Mouse (Mus musculus): ENCODE measurements around the gene Prss2. TPM values are rescaled to one million over a fixed set of nuclear protein-coding genes. Genes with fewer than 3 reads are reported as not detected.
"Not testable (repeated sequence)": the region's sequence is repeated elsewhere in the genome, so short reads cannot be mapped to it uniquely, and the experiment has no call there.

Gene Prss2
- polyA plus RNA-seq, 1 experiment from 2014 or later = not detected

- no peak overlapping the region for H3K4me2 ChIP-seq
- H3K4me1 ChIP-seq = no peaks in the 10 kb centered on the region
- H3K4me3 ChIP-seq = no peak overlapping the region
- WGBS = 60% methylated on average over 5 of the region's 5 CpGs
- H3K9ac ChIP-seq = no peak overlapping the region
- H3K27ac ChIP-seq (replicated peaks) = no peak overlapping the region
- ATAC-seq (ENCODE audit: extremely low read depth, insufficient number of reproducible peaks, low FRiP score, low TSS enrichment) = no peak
- no peaks in the 10 kb centered on the region for H3K9me3 ChIP-seq
- no peaks in the 10 kb centered on the region; the same call in 1 of the 2 replicates for H3K27me3 ChIP-seq (replicated peaks)
- no peaks in the 10 kb centered on the region for H3K36me3 ChIP-seq
Observed at GRCm38 (mm10) chr6:41557468-41557867, 35.9 kb downstream of the Prss2 start.

- H3K27ac ChIP-seq (replicated peaks) = no peak overlapping the region
- 56% methylated on average over 2 of the region's 2 CpGs for WGBS
- H3K4me2 ChIP-seq = no peak overlapping the region
- H3K4me1 ChIP-seq = no peaks in the 10 kb centered on the region
- ATAC-seq (ENCODE audit: extremely low read depth, insufficient number of reproducible peaks, low FRiP score, low TSS enrichment) = no peak
- H3K9ac ChIP-seq = no peak overlapping the region
- no peaks in the 10 kb centered on the region for H3K9me3 ChIP-seq
- H3K36me3 ChIP-seq = no peaks in the 10 kb centered on the region
- H3K4me3 ChIP-seq = no peak overlapping the region
- H3K27me3 ChIP-seq (replicated peaks) = no peaks in the 10 kb centered on the region; the same call in 1 of the 2 replicates
Observed at GRCm38 (mm10) chr6:41558271-41558670, 36.7 kb downstream of the Prss2 start.

- Histone ChIP-seq H3K9me3 (no peaks in the 10 kb centered on the region), H3K4me1 (no peaks in the 10 kb centered on the region), H3K4me2 (no peak overlapping the region), H3K27ac (replicated peaks) (no peak overlapping the region), H3K36me3 (no peaks in the 10 kb centered on the region), H3K4me3 (no peak overlapping the region), H3K9ac (no peak overlapping the region), H3K27me3 (replicated peaks) (no peaks in the 10 kb centered on the region; the same call in 1 of the 2 replicates)
- 43% methylated on average over 3 of the region's 3 CpGs for WGBS
- no peak for ATAC-seq (ENCODE audit: extremely low read depth, insufficient number of reproducible peaks, low FRiP score, low TSS enrichment)
Observed at GRCm38 (mm10) chr6:41559331-41559730, 37.7 kb downstream of the Prss2 start.

- Histone ChIP-seq H3K9ac (no peak overlapping the region), H3K4me3 (no peak overlapping the region), H3K9me3 (no peaks in the 10 kb centered on the region), H3K27me3 (replicated peaks) (no peaks in the 10 kb centered on the region; the same call in 1 of the 2 replicates), H3K27ac (replicated peaks) (no peak overlapping the region), H3K36me3 (no peaks in the 10 kb centered on the region), H3K4me2 (no peak overlapping the region), H3K4me1 (no peaks in the 10 kb centered on the region)
- no peak for ATAC-seq (ENCODE audit: extremely low read depth, insufficient number of reproducible peaks, low FRiP score, low TSS enrichment)
- 61% methylated on average over 2 of the region's 2 CpGs for WGBS
Observed at GRCm38 (mm10) chr6:41560273-41560672, 38.7 kb downstream of the Prss2 start.

- peak overlapping the region; percentile 51 for H3K4me2 ChIP-seq
- ATAC-seq (ENCODE audit: extremely low read depth, insufficient number of reproducible peaks, low FRiP score, low TSS enrichment) = no peak
- H3K9me3 ChIP-seq = no peaks in the 10 kb centered on the region
- no peaks in the 10 kb centered on the region for H3K36me3 ChIP-seq
- H3K4me1 ChIP-seq = no peaks in the 10 kb centered on the region
- no peaks in the 10 kb centered on the region; the same call in 1 of the 2 replicates for H3K27me3 ChIP-seq (replicated peaks)
- H3K9ac ChIP-seq = no peak overlapping the region
- H3K4me3 ChIP-seq = peak overlapping the region; percentile 33
- H3K27ac ChIP-seq (replicated peaks) = no peak overlapping the region
- 80% methylated on average over 4 of the region's 4 CpGs for WGBS
Observed at GRCm38 (mm10) chr6:41562598-41562997, 41.0 kb downstream of the Prss2 start.

GRCm38 (mm10) chr6:41563104-41563951 is 41.7 kb downstream of the Prss2 start:
- peak overlapping the region; percentile 51 for H3K4me2 ChIP-seq

GRCm38 (mm10) chr6:41565261-41565660 is 43.7 kb downstream of the Prss2 start:
- 72% methylated on average over 1 of the region's 1 CpGs for WGBS
- H3K4me3 ChIP-seq = no peak overlapping the region
- H3K27ac ChIP-seq (replicated peaks) = no peak overlapping the region
- no peaks in the 10 kb centered on the region; the same call in 1 of the 2 replicates for H3K27me3 ChIP-seq (replicated peaks)
- no peak overlapping the region for H3K4me2 ChIP-seq
- no peak overlapping the region for H3K9ac ChIP-seq
- no peaks in the 10 kb centered on the region for H3K9me3 ChIP-seq
- no peaks in the 10 kb centered on the region for H3K36me3 ChIP-seq
- no peaks in the 10 kb centered on the region for H3K4me1 ChIP-seq
- no peak for ATAC-seq (ENCODE audit: extremely low read depth, insufficient number of reproducible peaks, low FRiP score, low TSS enrichment)

More at GRCm38 (mm10) chr6:41563104-41563951, 41.7 kb downstream of the Prss2 start:
- 35% methylated on average over 5 of the region's 23 CpGs for WGBS
- not testable (repeated sequence) for H3K9ac ChIP-seq; H3K9me3 ChIP-seq; H3K27ac ChIP-seq (replicated peaks); H3K4me1 ChIP-seq; H3K36me3 ChIP-seq; H3K27me3 ChIP-seq (replicated peaks); ATAC-seq (ENCODE audit: extremely low read depth, insufficient number of reproducible peaks, low FRiP score, low TSS enrichment)
- H3K4me3 ChIP-seq = peak overlapping the region; percentile 33

GRCm38 (mm10) chr6:41566965-41567364 is 45.4 kb downstream of the Prss2 start:
- H3K27me3 ChIP-seq (replicated peaks) = no peaks in the 10 kb centered on the region
- no peak overlapping the region for H3K9ac ChIP-seq
- no peak overlapping the region for H3K27ac ChIP-seq (replicated peaks)
- no peaks in the 10 kb centered on the region for H3K4me1 ChIP-seq
- H3K4me2 ChIP-seq = no peak overlapping the region
- 82% methylated on average over 4 of the region's 4 CpGs for WGBS
- H3K36me3 ChIP-seq = no peaks in the 10 kb centered on the region
- H3K9me3 ChIP-seq = no peaks in the 10 kb centered on the region
- ATAC-seq (ENCODE audit: extremely low read depth, insufficient number of reproducible peaks, low FRiP score, low TSS enrichment) = no peak
- H3K4me3 ChIP-seq = no peak overlapping the region

- ATAC-seq (ENCODE audit: extremely low read depth, insufficient number of reproducible peaks, low FRiP score, low TSS enrichment) = no peak
- H3K4me1 ChIP-seq = no peaks in the 10 kb centered on the region
- WGBS = 62% methylated on average over 3 of the region's 3 CpGs
- H3K4me2 ChIP-seq = no peak overlapping the region
- H3K27me3 ChIP-seq (replicated peaks) = no peaks in the 10 kb centered on the region
- no peaks in the 10 kb centered on the region for H3K9me3 ChIP-seq
- no peak overlapping the region for H3K4me3 ChIP-seq
- no peak overlapping the region for H3K9ac ChIP-seq
- no peaks in the 10 kb centered on the region for H3K36me3 ChIP-seq
- H3K27ac ChIP-seq (replicated peaks) = no peak overlapping the region
Observed at GRCm38 (mm10) chr6:41569078-41569477, 47.5 kb downstream of the Prss2 start.

Other genes starting within 250 kb of the Prss2 start
- gene Try4, start 219.5 kb upstream of the Prss2 start, polyA plus RNA-seq (2015; fragmentation: Nextera tagmentation; extraction: Ambion mirVana) = not detected in 2 replicates
- gene Try5, start 204.9 kb upstream of the Prss2 start, polyA plus RNA-seq (2015; fragmentation: Nextera tagmentation; extraction: Ambion mirVana) = not detected in 2 replicates
- not detected in 2 replicates for gene Try10, start 167.7 kb upstream of the Prss2 start, polyA plus RNA-seq (2015; fragmentation: Nextera tagmentation; extraction: Ambion mirVana)
- gene Prss3, start 144.1 kb upstream of the Prss2 start, polyA plus RNA-seq (2015; fragmentation: Nextera tagmentation; extraction: Ambion mirVana) = not detected in 2 replicates
- not detected in 2 replicates for gene Gm5771, start 129.4 kb upstream of the Prss2 start, polyA plus RNA-seq (2015; fragmentation: Nextera tagmentation; extraction: Ambion mirVana)
- not detected in 2 replicates for gene Gm10334, start 75.6 kb upstream of the Prss2 start, polyA plus RNA-seq (2015; fragmentation: Nextera tagmentation; extraction: Ambion mirVana)
- gene Prss1, start 62.9 kb upstream of the Prss2 start, polyA plus RNA-seq (2015; fragmentation: Nextera tagmentation; extraction: Ambion mirVana) = not detected in 2 replicates
- 3.5 and 5.3 TPM in 2 replicates for gene Ephb6, start 83.7 kb downstream of the Prss2 start, polyA plus RNA-seq (2015; fragmentation: Nextera tagmentation; extraction: Ambion mirVana)
- gene Trpv6, start 114.6 kb downstream of the Prss2 start, polyA plus RNA-seq (2015; fragmentation: Nextera tagmentation; extraction: Ambion mirVana) = 0.13 and 0.14 TPM in 2 replicates
- not detected in 2 replicates for gene Trpv5, start 159.0 kb downstream of the Prss2 start, polyA plus RNA-seq (2015; fragmentation: Nextera tagmentation; extraction: Ambion mirVana)
- gene Llcfc1, start 162.6 kb downstream of the Prss2 start, polyA plus RNA-seq (2015; fragmentation: Nextera tagmentation; extraction: Ambion mirVana) = not detected in 2 replicates
- 11.6 and 13.5 TPM in 2 replicates for gene Kel, start 182.6 kb downstream of the Prss2 start, polyA plus RNA-seq (2015; fragmentation: Nextera tagmentation; extraction: Ambion mirVana)